ENCODE assay signal across 8 mouse cellular contexts in the genomic region with DNA sequence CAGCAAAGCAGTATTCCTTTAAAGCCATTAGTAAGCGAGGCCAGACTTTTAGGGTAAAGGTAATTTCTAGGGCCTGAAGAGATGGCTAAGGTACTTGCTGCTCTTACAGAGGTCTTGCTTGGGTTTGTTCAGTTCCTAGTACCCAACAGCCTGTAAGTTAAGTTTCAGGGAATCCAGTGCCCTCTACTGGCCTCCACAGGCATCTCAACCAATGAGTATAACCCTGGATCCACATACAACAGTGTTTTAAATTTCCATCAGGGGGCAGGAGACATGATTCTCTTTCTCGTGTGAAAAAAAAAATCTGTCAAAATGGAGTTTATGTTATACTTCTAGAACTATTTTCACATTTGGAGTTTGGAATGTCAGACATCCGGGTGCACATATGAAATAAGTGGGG. TPM values are rescaled to one million over a fixed set of nuclear protein-coding genes. Genes with fewer than 3 reads are reported as not detected.
A peak's percentile ranks its signal among the peaks of the same experiment; 100 is the strongest.
DNase-seq lines count a peak whose midpoint lies in the region; TF ChIP-seq lines count a peak whose summit lies in the region.
"Had no signal": no experiment of that assay in that cellular context is flagged by ENCODE, and none has a peak within 500 bp of the region (broad histone marks: within the 10 kb centered on the region; RNA-seq: fewer than 3 reads in every experiment).

No protein-coding gene starts in this region.

- no peak for TF ChIP-seq POLR2A in spleen, adult 2 months (IDR thresholded peaks at IDR 0.05; ENCODE audit: low read depth, low read length)

- no peak overlapping the region for H3K4me3 ChIP-seq in spleen, adult 2 months (ENCODE audit: extremely low read depth, insufficient read depth, insufficient read length)
- H3K4me3 ChIP-seq: heart, embryonic 13.5 days had no signal

- DNase-seq in kidney, adult 18-20 months = peak; percentile 34
- no peak for DNase-seq in kidney, adult 11 months
- DNase-seq in MN1 (ENCODE audit: low spot score) = peak; percentile 16
- peak; percentile 31 to 33 for DNase-seq in cerebellum, postnatal 36 days
- peak; percentile 41 to 61 for DNase-seq in kidney, postnatal 36 days
- peak; percentile 61 to 76 for DNase-seq in spleen, adult 2 months (ENCODE audit: low read depth in 1 of 2, low spot score in 2 of 2)
- DNase-seq in layer of hippocampus, adult 11-12 months (ENCODE audit: low spot score) = no peak

- H3K27ac ChIP-seq in spleen, adult 2 months (ENCODE audit: insufficient read depth, low read length) = no peak overlapping the region
- H3K27ac ChIP-seq: heart, embryonic 13.5 days had no signal

- H3K27me3 ChIP-seq in spleen, adult 2 months (ENCODE audit: control insufficient read depth, insufficient read depth, low read length) = no peaks in the 10 kb centered on the region
- H3K27me3 ChIP-seq: heart, embryonic 13.5 days had no signal

- no peaks in the 10 kb centered on the region for H3K36me3 ChIP-seq in spleen, adult 2 months (ENCODE audit: control insufficient read depth, insufficient read depth, low read length)
- H3K36me3 ChIP-seq: heart, embryonic 13.5 days had no signal

- 55% methylated on average over 3 of the region's 3 CpGs for WGBS in spleen, adult 2 months

- TF ChIP-seq CTCF in spleen, adult 2 months (IDR thresholded peaks at IDR 0.05; ENCODE audit: extremely low read depth, insufficient read depth, insufficient read length, insufficient replicate concordance) = peak; percentile 42; the same call in 1 of the 2 replicates

- no peaks in the 10 kb centered on the region for H3K4me1 ChIP-seq in spleen, adult 2 months (ENCODE audit: control insufficient read depth, insufficient read depth, insufficient read length)

RNA-seq across cellular contexts. Expression of a gene that starts 5.8 kb away (rescaled TPM):
- polyA plus RNA-seq in spleen, adult 2 months (2012; rRNA removed) = 42.6 and 42.7 TPM in 2 replicates

RNA-seq across cellular contexts. Expression of a gene that starts 27.2 kb away (rescaled TPM):
- 13.3 and 16.9 TPM in 2 replicates for polyA plus RNA-seq in spleen, adult 2 months (2012; rRNA removed)

Comparison
In these comparisons a context has a peak if more than half of its experiments do, and no peak if none do; other contexts are left out.
1. DNase-seq: peak in kidney, adult 18-20 months (single experiment), MN1 (single experiment), cerebellum, postnatal 36 days (2 of 2), kidney, postnatal 36 days (2 of 2) and spleen, adult 2 months (2 of 2); none in kidney, adult 11 months (single experiment) and layer of hippocampus, adult 11-12 months (single experiment).